Mouse (Mus musculus) limb, embryonic 14.5 days (tissue): Measurements from ENCODE around the gene Erbb4. TPM values are rescaled to one million over a fixed set of nuclear protein-coding genes. Genes with fewer than 3 reads are reported as not detected.

Source experiments
- ATAC-seq: fragments of 200-750 bp; cut with Nextera tagmentation; 2 replicates; pipeline ENCODE4 v1.8.0; 2017; ENCODE audit warnings: low read depth, moderate number of reproducible peaks, moderate TSS enrichment; ENCODE audit not compliant: low FRiP score
- DNase-seq: peaks from one replicate; pipeline ENCODE4 v3.0.0-alpha.2; 2015; ENCODE audit warnings: low spot score
- H3K27ac ChIP-seq: fragments of 300-500 bp; sonication (generic); replicated peaks from 2 replicates; pipeline ENCODE4 v1.5.1; 2014; ENCODE audit warnings: low read depth, mild to moderate bottlenecking, low read length, moderate library complexity, mixed read lengths
- H3K27me3 ChIP-seq: fragments of 300-500 bp; sonication (generic); 2 replicates; pipeline ENCODE4 v1.6.1; 2014; ENCODE audit warnings: low read length, mixed read lengths; ENCODE audit not compliant: control insufficient read depth, insufficient read depth
- H3K36me3 ChIP-seq: fragments of 300-500 bp; sonication (generic); 2 replicates; pipeline ENCODE4 v1.6.1; 2014; ENCODE audit warnings: mild to moderate bottlenecking, low read length, moderate library complexity, mixed read lengths; ENCODE audit not compliant: control insufficient read depth, insufficient read depth
- H3K4me1 ChIP-seq: fragments of 300-500 bp; sonication (generic); 2 replicates; pipeline ENCODE4 v1.6.1; 2014; ENCODE audit warnings: antibody characterized with exemption, low read length, mixed read lengths; ENCODE audit not compliant: control insufficient read depth, insufficient read depth
- H3K4me2 ChIP-seq: fragments of 300-500 bp; sonication (generic); replicated peaks from 2 replicates; pipeline ENCODE4 v1.6.1; 2014; ENCODE audit warnings: low read depth, mild to moderate bottlenecking, low read length, moderate library complexity; ENCODE audit not compliant: severe bottlenecking
- H3K4me3 ChIP-seq: fragments of 300-500 bp; sonication (generic); replicated peaks from 2 replicates; pipeline ENCODE4 v1.5.1; 2014; ENCODE audit warnings: low read length
- H3K9ac ChIP-seq: fragments of 300-500 bp; sonication (generic); 2 replicates; pipeline ENCODE4 v1.6.1; 2014; ENCODE audit warnings: mild to moderate bottlenecking, low read depth, low read length, moderate library complexity; ENCODE audit not compliant: severe bottlenecking
- H3K9me3 ChIP-seq: fragments of 300-500 bp; sonication (generic); 2 replicates; pipeline ENCODE4 v1.6.1; 2016; ENCODE audit warnings: low read length; ENCODE audit not compliant: control insufficient read depth
- POLR2A ChIP-seq: fragments of 200-500 bp; IDR thresholded peaks from 2 replicates; pipeline ENCODE4 v1.8.0; 2012; ENCODE audit warnings: inconsistent platforms, mild to moderate bottlenecking, moderate library complexity, borderline replicate concordance; ENCODE audit not compliant: insufficient read depth, insufficient read length; ENCODE audit errors: extremely low read depth
- WGBS: fragments of 180-500 bp; shearing (Covaris S2); extraction: QIAGEN DNeasy Blood & Tissue Kit; methylation state at CpG from one replicate; pipeline ENCODE4 v1.1.7; 2014; 5-methylcytosine and 5-hydroxymethylcytosine counted together
- polyA plus RNA-seq, 2 experiments: library from polyadenylated mRNA; depleted of rRNA in 1 of 2; stranded (reverse) in 1 of 2; unstranded in 1 of 2; fragments of >200 nt; fragmentation: Nextera tagmentation in 1 of 2; extraction: Ambion mirVana in 1 of 2; gene quantifications; 2 replicates each; pipeline versions ENCODE4 v1.2.1 to v1.2.3; 2012 to 2014

Gene Erbb4
- polyA plus RNA-seq, 2 experiments: 0.68 to 2.0 TPM

GRCm38 (mm10) chr1:69085753-69086152, 22.1 kb downstream of the Erbb4 start:
- DNase-seq: no peak
- Histone ChIP-seq H3K9me3 (no peaks in the 10 kb centered on the region), H3K4me1 (no peaks in the 10 kb centered on the region), H3K4me3 (no peak overlapping the region), H3K27ac (no peak overlapping the region), H3K4me2 (no peak overlapping the region), H3K36me3 (no peaks in the 10 kb centered on the region), H3K9ac (no peak overlapping the region), H3K27me3 (no peaks in the 10 kb centered on the region)
- no peak for TF ChIP-seq POLR2A
- 79% methylated on average over 6 of the region's 6 CpGs for WGBS
- ATAC-seq: no peak

DNA sequence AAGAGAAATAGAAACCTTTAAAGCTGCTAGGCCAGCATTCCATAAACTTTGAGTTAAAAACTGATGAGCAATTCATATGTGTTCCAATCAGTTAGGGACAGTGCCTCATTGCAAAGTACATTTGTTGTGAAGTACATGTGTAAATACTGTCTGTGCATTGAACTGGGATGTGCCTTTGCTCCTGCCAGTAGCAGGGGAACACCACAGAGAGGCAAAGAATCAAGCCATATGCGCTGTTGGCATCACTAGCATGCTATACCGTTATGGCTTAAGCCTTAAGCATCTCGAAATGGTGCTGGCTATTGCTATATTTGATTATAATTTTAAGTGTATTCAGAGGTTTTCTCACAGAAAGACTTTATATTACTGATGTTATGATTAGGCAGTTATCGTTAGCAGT, 58.9 kb downstream of the Erbb4 start:
- H3K4me2 ChIP-seq: no peak overlapping the region
- no peaks in the 10 kb centered on the region for H3K36me3 ChIP-seq
- H3K9me3 ChIP-seq: no peaks in the 10 kb centered on the region
- DNase-seq: no peak
- no peak overlapping the region for H3K4me3 ChIP-seq
- no peak for TF ChIP-seq POLR2A
- WGBS: 82% methylated on average over 4 of the region's 4 CpGs
- no peaks in the 10 kb centered on the region for H3K27me3 ChIP-seq
- no peak for ATAC-seq
- no peak overlapping the region for H3K9ac ChIP-seq
- no peak overlapping the region for H3K27ac ChIP-seq
- H3K4me1 ChIP-seq: no peaks in the 10 kb centered on the region

GRCm38 (mm10) chr1:69046228-69046978, 61.5 kb downstream of the Erbb4 start:
- Histone ChIP-seq H3K27ac (no peak overlapping the region), H3K27me3 (no peaks in the 10 kb centered on the region), H3K4me1 (no peaks in the 10 kb centered on the region), H3K4me3 (no peak overlapping the region), H3K36me3 (no peaks in the 10 kb centered on the region), H3K9me3 (no peaks in the 10 kb centered on the region), H3K9ac (no peak overlapping the region), H3K4me2 (no peak overlapping the region)
- TF ChIP-seq POLR2A: no peak
- DNase-seq: no peak
- 72% methylated on average over 11 of the region's 11 CpGs for WGBS
- no peak for ATAC-seq

DNA sequence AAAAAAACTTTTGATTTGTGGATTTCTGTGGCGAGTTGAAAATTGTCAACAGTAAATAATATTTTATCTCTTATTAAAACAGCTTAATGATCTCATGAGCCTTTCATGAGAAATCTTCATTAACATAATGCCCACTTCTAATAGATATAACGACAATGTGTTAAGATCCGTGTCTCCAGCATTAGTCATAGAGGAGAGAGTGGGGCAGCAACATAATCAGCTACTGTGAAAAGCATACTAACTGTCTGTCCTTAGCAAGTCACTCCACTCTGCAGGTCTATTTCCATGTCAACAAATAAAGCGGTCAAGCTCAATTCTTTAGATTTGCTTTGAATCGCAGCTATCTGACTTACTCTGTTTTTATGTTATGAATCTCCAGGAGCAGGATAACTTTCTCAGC, 80.0 kb downstream of the Erbb4 start:
- H3K9ac ChIP-seq: no peak overlapping the region
- no peak for ATAC-seq

GRCm38 (mm10) chr1:69024858-69025257, 83.0 kb downstream of the Erbb4 start:
- ATAC-seq (no peak), DNase-seq (no peak)
- H3K4me1 ChIP-seq: no peaks in the 10 kb centered on the region
- WGBS: 52% methylated on average over 3 of the region's 3 CpGs
- H3K9me3 ChIP-seq: no peaks in the 10 kb centered on the region
- no peak overlapping the region for H3K4me2 ChIP-seq
- H3K36me3 ChIP-seq: no peaks in the 10 kb centered on the region
- no peak overlapping the region for H3K9ac ChIP-seq
- no peak overlapping the region for H3K4me3 ChIP-seq
- no peaks in the 10 kb centered on the region for H3K27me3 ChIP-seq
- no peak overlapping the region for H3K27ac ChIP-seq
- TF ChIP-seq POLR2A: no peak

More for the DNA sequence above, 80.0 kb downstream of the Erbb4 start:
- Histone ChIP-seq H3K36me3 (no peaks in the 10 kb centered on the region), H3K27ac (no peak overlapping the region), H3K4me3 (no peak overlapping the region), H3K27me3 (no peaks in the 10 kb centered on the region), H3K4me1 (no peaks in the 10 kb centered on the region), H3K4me2 (no peak overlapping the region), H3K9me3 (no peaks in the 10 kb centered on the region)
- WGBS: 86% methylated on average over 5 of the region's 5 CpGs
- no peak for DNase-seq
- TF ChIP-seq POLR2A: no peak
